Mouse (Mus musculus): ENCODE results near the gene Gm27021. TPM values are rescaled to one million over a fixed set of nuclear protein-coding genes. Genes with fewer than 3 reads are reported as not detected.

Gene Gm27021
- polyA plus RNA-seq, 1 experiment from 2014 or later = 1.4 TPM

- no peak for ATAC-seq
- WGBS (ENCODE audit: insufficient replicate concordance) = 30% methylated on average over 8 of the region's 8 CpGs
- H3K36me3 ChIP-seq (replicated peaks; ENCODE audit: insufficient read depth, low read length) = no peaks in the 10 kb centered on the region
Observed at GRCm38 (mm10) chr8:120641245-120641644, 26.6 kb downstream of the Gm27021 start.

DNA sequence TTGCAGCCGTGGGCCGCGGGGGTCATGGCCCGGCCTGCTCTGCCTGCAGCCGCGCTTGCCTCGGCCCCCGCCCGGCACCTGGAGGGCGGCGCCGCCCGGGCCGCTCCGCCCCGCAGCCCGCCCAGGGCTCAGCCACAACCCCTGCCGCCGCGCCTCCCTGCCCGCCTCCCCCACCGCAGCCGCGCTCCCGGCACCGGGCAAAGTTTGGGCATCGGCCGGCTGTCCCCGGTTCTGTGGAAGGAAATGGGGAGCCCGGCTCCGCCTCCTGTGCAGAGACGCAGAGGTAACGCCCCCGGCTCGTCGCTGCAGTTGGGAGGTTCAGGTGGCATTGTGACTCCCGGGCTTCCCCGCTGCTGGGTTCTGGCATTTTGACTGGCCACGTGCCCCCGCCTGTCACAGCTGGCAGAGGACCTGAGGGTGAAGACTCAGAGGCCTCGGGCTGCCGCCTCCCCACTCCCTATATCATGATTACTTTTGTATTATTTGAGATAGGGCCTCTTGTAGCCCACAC is 33.5 kb downstream of the Gm27021 start:
- ATAC-seq = peak; percentile 85
- Histone ChIP-seq H3K27ac (ENCODE audit: low read depth) (no peak overlapping the region), H3K4me1 (ENCODE audit: insufficient read depth) (peaks cover 12% of the 10 kb centered on the region), H3K9ac (replicated peaks) (peak overlapping the region; percentile 61), H3K4me3 (ENCODE audit: low read depth, low read length) (peak overlapping the region; percentile 55), H3K36me3 (replicated peaks; ENCODE audit: insufficient read depth, low read length) (no peaks in the 10 kb centered on the region), H3K27me3 (ENCODE audit: insufficient read depth, low read length) (peaks cover 15% of the 10 kb centered on the region), H3K4me2 (ENCODE audit: low read depth, low read length) (peak overlapping the region; percentile 96), H3K9me3 (ENCODE audit: low read length) (no peaks in the 10 kb centered on the region)
- 1% methylated on average over 30 of the region's 42 CpGs for WGBS (ENCODE audit: insufficient replicate concordance)
- peak; percentile 72 for DNase-seq
- TF ChIP-seq EP300 (IDR thresholded peaks at IDR 0.05; ENCODE audit: low read depth) (no peak), CTCF (IDR thresholded peaks at IDR 0.05; ENCODE audit: low read depth) (no peak)

More at GRCm38 (mm10) chr8:120641245-120641644, 26.6 kb downstream of the Gm27021 start:
- no peak for DNase-seq
- no peak overlapping the region for H3K4me3 ChIP-seq (ENCODE audit: low read depth, low read length)
- H3K9ac ChIP-seq (replicated peaks) = no peak overlapping the region
- H3K27ac ChIP-seq (ENCODE audit: low read depth) = no peak overlapping the region
- H3K4me2 ChIP-seq (ENCODE audit: low read depth, low read length) = no peak overlapping the region
- TF ChIP-seq CTCF (IDR thresholded peaks at IDR 0.05; ENCODE audit: low read depth) (no peak), EP300 (IDR thresholded peaks at IDR 0.05; ENCODE audit: low read depth) (no peak)
- H3K4me1 ChIP-seq (ENCODE audit: insufficient read depth) = no peaks in the 10 kb centered on the region
- no peaks in the 10 kb centered on the region for H3K27me3 ChIP-seq (ENCODE audit: insufficient read depth, low read length)
- no peaks in the 10 kb centered on the region for H3K9me3 ChIP-seq (ENCODE audit: low read length)

GRCm38 (mm10) chr8:120633665-120634271 is 34.1 kb downstream of the Gm27021 start:
- peak overlapping the region; percentile 96 for H3K4me2 ChIP-seq (ENCODE audit: low read depth, low read length)
- ATAC-seq (peak; percentile 22; the same call in 1 of the 2 replicates), DNase-seq (no peak)
- H3K4me1 ChIP-seq (ENCODE audit: insufficient read depth) = peaks cover 12% of the 10 kb centered on the region
- 2% methylated on average over 43 of the region's 44 CpGs for WGBS (ENCODE audit: insufficient replicate concordance)
- no peaks in the 10 kb centered on the region for H3K9me3 ChIP-seq (ENCODE audit: low read length)
- no peak overlapping the region for H3K27ac ChIP-seq (ENCODE audit: low read depth)
- no peaks in the 10 kb centered on the region for H3K36me3 ChIP-seq (replicated peaks; ENCODE audit: insufficient read depth, low read length)
- no peak for TF ChIP-seq EP300 (IDR thresholded peaks at IDR 0.05; ENCODE audit: low read depth)
- TF ChIP-seq CTCF (IDR thresholded peaks at IDR 0.05; ENCODE audit: low read depth) = no peak
- peak overlapping the region; percentile 55 for H3K4me3 ChIP-seq (ENCODE audit: low read depth, low read length)
- H3K9ac ChIP-seq (replicated peaks) = peak overlapping the region; percentile 61
- H3K27me3 ChIP-seq (ENCODE audit: insufficient read depth, low read length) = peaks cover 15% of the 10 kb centered on the region

DNA sequence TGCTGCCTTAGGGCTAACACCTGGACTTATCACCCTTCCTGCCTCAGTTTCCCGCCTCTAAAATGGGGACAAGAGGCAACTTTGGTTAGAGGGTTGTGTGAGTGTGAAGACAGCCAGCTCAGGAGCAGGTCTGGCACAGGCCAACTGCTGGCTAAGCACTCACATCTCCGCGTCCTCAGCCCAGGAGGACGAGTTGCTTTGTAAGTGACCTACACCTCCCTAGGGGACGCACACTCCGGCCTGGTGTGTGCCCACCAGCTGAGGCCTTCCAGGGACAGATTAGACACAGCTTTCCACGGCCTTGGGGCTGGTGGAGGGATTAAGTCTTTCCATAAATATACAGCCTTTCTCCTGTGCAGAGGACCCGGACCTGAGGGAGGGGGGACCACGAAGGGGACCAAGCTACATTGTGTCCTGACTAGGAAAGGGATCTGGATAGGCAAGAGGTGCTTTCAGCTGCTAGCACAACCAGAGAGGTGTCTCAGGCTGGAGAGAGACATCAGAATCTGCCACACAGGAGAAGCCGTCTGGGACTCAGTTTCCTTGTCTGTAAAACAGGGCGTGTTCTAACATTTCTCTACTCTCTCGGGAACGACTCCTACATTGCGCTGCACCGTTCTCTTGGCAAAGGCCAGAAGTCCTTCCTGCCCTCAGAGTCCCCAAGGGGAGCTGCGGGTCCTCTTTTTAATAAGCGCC is 34.8 kb downstream of the Gm27021 start:
- H3K36me3 ChIP-seq (replicated peaks; ENCODE audit: insufficient read depth, low read length) = no peaks in the 10 kb centered on the region
- ATAC-seq = no peak
- H3K4me2 ChIP-seq (ENCODE audit: low read depth, low read length) = peak overlapping the region; percentile 96
- TF ChIP-seq CTCF (IDR thresholded peaks at IDR 0.05; ENCODE audit: low read depth) (no peak), EP300 (IDR thresholded peaks at IDR 0.05; ENCODE audit: low read depth) (no peak)
- peaks cover 12% of the 10 kb centered on the region for H3K4me1 ChIP-seq (ENCODE audit: insufficient read depth)
- H3K4me3 ChIP-seq (ENCODE audit: low read depth, low read length) = 0 out of 2 replicates have a peak overlapping the region, but pooled peaks have one; percentile 55
- DNase-seq = no peak
- H3K9me3 ChIP-seq (ENCODE audit: low read length) = no peaks in the 10 kb centered on the region
- 54% methylated on average over 17 of the region's 17 CpGs for WGBS (ENCODE audit: insufficient replicate concordance)
- no peak overlapping the region for H3K9ac ChIP-seq (replicated peaks)
- H3K27me3 ChIP-seq (ENCODE audit: insufficient read depth, low read length) = peaks cover 15% of the 10 kb centered on the region
- no peak overlapping the region for H3K27ac ChIP-seq (ENCODE audit: low read depth)

- Histone ChIP-seq H3K4me3 (ENCODE audit: low read depth, low read length) (no peak overlapping the region), H3K9ac (replicated peaks) (no peak overlapping the region), H3K4me1 (ENCODE audit: insufficient read depth) (peaks cover 12% of the 10 kb centered on the region), H3K9me3 (ENCODE audit: low read length) (no peaks in the 10 kb centered on the region), H3K27ac (ENCODE audit: low read depth) (no peak overlapping the region), H3K4me2 (ENCODE audit: low read depth, low read length) (no peak overlapping the region), H3K27me3 (ENCODE audit: insufficient read depth, low read length) (peaks cover 15% of the 10 kb centered on the region), H3K36me3 (replicated peaks; ENCODE audit: insufficient read depth, low read length) (no peaks in the 10 kb centered on the region)
- ATAC-seq (no peak), DNase-seq (no peak)
- WGBS (ENCODE audit: insufficient replicate concordance) = 84% methylated on average over 21 of the region's 21 CpGs
- TF ChIP-seq CTCF (IDR thresholded peaks at IDR 0.05; ENCODE audit: low read depth) = no peak
- TF ChIP-seq EP300 (IDR thresholded peaks at IDR 0.05; ENCODE audit: low read depth) = no peak
Observed at GRCm38 (mm10) chr8:120631441-120632375, 36.2 kb downstream of the Gm27021 start.
